8 mouse cellular contexts compared by ENCODE assay signal in the genomic region with DNA sequence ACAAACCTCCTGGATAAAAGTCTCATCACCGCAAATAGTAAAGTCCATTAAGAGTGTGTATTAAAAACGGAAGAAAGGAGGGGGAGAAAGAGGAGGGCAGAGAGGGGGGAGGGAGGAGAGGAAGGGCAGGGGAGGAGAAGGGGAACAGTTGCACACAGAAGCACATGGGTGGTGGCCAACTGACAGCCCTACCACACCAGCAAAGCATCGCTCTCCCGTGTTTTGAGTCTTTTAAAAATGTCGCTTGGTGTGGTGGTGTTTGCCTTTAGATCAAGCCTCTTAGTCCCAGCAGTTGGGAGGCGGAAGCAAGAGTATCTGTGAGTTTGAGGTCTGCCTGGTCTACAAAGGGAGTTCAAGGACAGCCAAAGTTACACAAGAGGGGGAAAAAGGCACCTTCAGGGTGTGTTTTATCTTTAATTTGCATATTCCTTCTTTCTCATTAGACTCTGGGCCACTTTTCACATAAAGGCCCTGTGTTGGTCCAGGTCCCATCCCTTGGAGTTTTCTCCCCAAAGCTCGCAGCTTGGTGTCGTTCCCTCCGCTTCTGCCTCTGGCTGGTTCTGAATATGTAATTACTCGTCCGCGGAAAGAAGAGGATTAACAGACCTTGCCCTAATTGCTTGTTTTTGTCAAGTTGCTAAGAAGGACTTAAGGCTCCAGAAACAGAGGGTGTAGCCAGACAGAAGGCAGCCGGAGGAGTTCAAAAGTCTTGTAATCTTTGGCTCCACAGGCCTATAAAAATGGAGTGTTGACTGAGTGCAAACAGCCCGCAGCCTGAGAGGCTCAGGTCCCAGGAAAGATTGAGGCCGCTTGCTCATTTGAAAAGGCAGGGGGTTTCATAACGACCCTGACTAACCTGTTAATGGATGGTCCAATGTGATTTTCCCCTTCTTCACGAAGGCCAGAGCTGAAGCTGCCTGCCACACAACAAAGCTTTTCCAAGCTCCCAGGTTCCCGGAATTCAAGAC. TPM values are rescaled to one million over a fixed set of nuclear protein-coding genes. Genes with fewer than 3 reads are reported as not detected.
DNase-seq lines count a peak whose midpoint lies in the region; ATAC-seq lines count a peak whose summit lies in the region.

No protein-coding gene starts in this region.

- H3K9ac ChIP-seq in forebrain, embryonic 16.5 days (replicated peaks; ENCODE audit: low read depth, low read length), result peak overlapping the region; percentile 32; the same call in 1 of the 2 replicates
- no peak overlapping the region for H3K9ac ChIP-seq in midbrain, embryonic 15.5 days

- peak; percentile 75 for DNase-seq in embryo, embryonic 11 days
- DNase-seq in kidney, postnatal 4 days, result peak; percentile 39 to 59
- DNase-seq in thymus, postnatal 10 days (ENCODE audit: low spot score in 2 of 2), result no peak
- no peak for DNase-seq in cerebellum, postnatal 14 days
- no peak for DNase-seq in cerebellum, postnatal 10 days

- no peak overlapping the region for H3K4me3 ChIP-seq in forebrain, embryonic 16.5 days (replicated peaks; ENCODE audit: low read length)
- no peak overlapping the region for H3K4me3 ChIP-seq in midbrain, embryonic 15.5 days

- H3K27ac ChIP-seq in forebrain, embryonic 16.5 days (ENCODE audit: low read length), result no peak overlapping the region
- no peak overlapping the region for H3K27ac ChIP-seq in midbrain, embryonic 15.5 days

- peak overlapping the region; percentile 26 for H3K4me2 ChIP-seq in forebrain, embryonic 16.5 days (ENCODE audit: low read length)
- peak overlapping the region; percentile 17 for H3K4me2 ChIP-seq in midbrain, embryonic 15.5 days

- no peaks in the 10 kb centered on the region for H3K27me3 ChIP-seq in forebrain, embryonic 16.5 days (replicated peaks; ENCODE audit: control insufficient read depth, insufficient read depth, low read length)
- no peaks in the 10 kb centered on the region for H3K27me3 ChIP-seq in midbrain, embryonic 15.5 days (replicated peaks)

- peak; percentile 45; the same call in 1 of the 2 replicates for ATAC-seq in forebrain, embryonic 16.5 days
- ATAC-seq in midbrain, embryonic 15.5 days (replicated peaks), result peak; percentile 73
- ATAC-seq in inflammation-experienced regulatory T-cells, adult 6 months, result no peak

- no peaks in the 10 kb centered on the region for H3K36me3 ChIP-seq in forebrain, embryonic 16.5 days (ENCODE audit: control insufficient read depth, insufficient read depth)
- no peaks in the 10 kb centered on the region for H3K36me3 ChIP-seq in midbrain, embryonic 15.5 days (replicated peaks)

- no peaks in the 10 kb centered on the region for H3K9me3 ChIP-seq in forebrain, embryonic 16.5 days (ENCODE audit: control insufficient read depth, low read length)
- H3K9me3 ChIP-seq in midbrain, embryonic 15.5 days, result no peaks in the 10 kb centered on the region

- WGBS in forebrain, embryonic 16.5 days, result 9% methylated on average over 18 of the region's 18 CpGs
- 15% methylated on average over 18 of the region's 18 CpGs for WGBS in midbrain, embryonic 15.5 days

- peaks cover 11% of the 10 kb centered on the region for H3K4me1 ChIP-seq in forebrain, embryonic 16.5 days (replicated peaks; ENCODE audit: control insufficient read depth, insufficient read depth, low read length)
- H3K4me1 ChIP-seq in midbrain, embryonic 15.5 days, result peaks cover 14% of the 10 kb centered on the region

RNA-seq across cellular contexts. Expression of gene Dusp6, which starts 35.6 kb away (rescaled TPM):
- 37.0 and 44.1 TPM in 2 replicates for polyA plus RNA-seq in forebrain, embryonic 16.5 days (2015; fragmentation: Nextera tagmentation; extraction: Ambion mirVana)
- polyA plus RNA-seq in midbrain, embryonic 15.5 days (2015; fragmentation: Nextera tagmentation; extraction: Ambion mirVana), result 27.0 and 28.3 TPM in 2 replicates
- 10 to 100 TPM; 32.8 to 52.8 (median 41.2) TPM for polyA plus RNA-seq in inflammation-experienced regulatory T-cells, adult 6 months (2017; shearing (Covaris generic))

Comparison
In these comparisons a context has a peak if more than half of its experiments do, and no peak if none do; other contexts are left out.
1. DNase-seq: peak in embryo, embryonic 11 days (single experiment) and kidney, postnatal 4 days (2 of 2); none in thymus, postnatal 10 days (0 of 2), cerebellum, postnatal 14 days (0 of 2) and cerebellum, postnatal 10 days (0 of 2).